Mouse (Mus musculus) forebrain, embryonic 14.5 days (tissue): Measurements from ENCODE around the gene Grm5. TPM values are rescaled to one million over a fixed set of nuclear protein-coding genes. Genes with fewer than 3 reads are reported as not detected.

Source experiments
- ATAC-seq: fragments of 200-750 bp; cut with Nextera tagmentation; 2 replicates; pipeline ENCODE4 v1.8.0; 2017; ENCODE audit warnings: mild to moderate bottlenecking, moderate library complexity
- DNase-seq: peaks from one replicate; pipeline ENCODE4 v3.0.0-alpha.2; 2015; ENCODE audit warnings: low spot score
- H3K27ac ChIP-seq: fragments of 300-500 bp; sonication (generic); 2 replicates; pipeline ENCODE4 v1.5.1; 2014; ENCODE audit warnings: low read depth, mild to moderate bottlenecking, control low read depth, low read length, moderate library complexity
- H3K27me3 ChIP-seq: fragments of 300-500 bp; sonication (generic); replicated peaks from 2 replicates; pipeline ENCODE4 v1.6.1; 2014; ENCODE audit warnings: low read length, control low read depth, mixed read lengths; ENCODE audit not compliant: control insufficient read depth, insufficient read depth
- H3K36me3 ChIP-seq: fragments of 300-500 bp; sonication (generic); 2 replicates; pipeline ENCODE4 v1.6.1; 2014; ENCODE audit warnings: low read length, control low read depth; ENCODE audit not compliant: control insufficient read depth, insufficient read depth
- H3K4me1 ChIP-seq: fragments of 300-500 bp; sonication (generic); 2 replicates; pipeline ENCODE4 v1.6.1; 2014; ENCODE audit warnings: antibody characterized with exemption, low read length, control low read depth; ENCODE audit not compliant: control insufficient read depth, insufficient read depth
- H3K4me2 ChIP-seq: fragments of 300-500 bp; sonication (generic); 2 replicates; pipeline ENCODE4 v1.6.1; 2014; ENCODE audit warnings: mild to moderate bottlenecking, control low read depth, low read length
- H3K4me3 ChIP-seq: fragments of 300-500 bp; sonication (generic); 2 replicates; pipeline ENCODE4 v1.5.1; 2014; ENCODE audit warnings: low read depth, low read length, control low read depth
- H3K9ac ChIP-seq: fragments of 300-500 bp; sonication (generic); 2 replicates; pipeline ENCODE4 v1.6.1; 2014; ENCODE audit warnings: mild to moderate bottlenecking, low read length, control low read depth, moderate library complexity
- H3K9me3 ChIP-seq: fragments of 300-500 bp; sonication (generic); replicated peaks from 2 replicates; pipeline ENCODE4 v1.6.1; 2016; ENCODE audit warnings: low read length, control low read depth, mixed read lengths; ENCODE audit not compliant: control insufficient read depth
- WGBS: fragments of 180-500 bp; shearing (Covaris S2); extraction: QIAGEN DNeasy Blood & Tissue Kit; methylation state at CpG from one replicate; pipeline ENCODE4 v1.1.7; 2014; 5-methylcytosine and 5-hydroxymethylcytosine counted together
- polyA plus RNA-seq: library from polyadenylated mRNA; unstranded; fragments of >200 nt; fragmentation: Nextera tagmentation; extraction: Ambion mirVana; gene quantifications from 2 replicates; pipeline ENCODE4 v1.2.1, GENCODE M21; 2014

Gene Grm5
- 14.3 and 24.2 TPM in 2 replicates for polyA plus RNA-seq

DNA sequence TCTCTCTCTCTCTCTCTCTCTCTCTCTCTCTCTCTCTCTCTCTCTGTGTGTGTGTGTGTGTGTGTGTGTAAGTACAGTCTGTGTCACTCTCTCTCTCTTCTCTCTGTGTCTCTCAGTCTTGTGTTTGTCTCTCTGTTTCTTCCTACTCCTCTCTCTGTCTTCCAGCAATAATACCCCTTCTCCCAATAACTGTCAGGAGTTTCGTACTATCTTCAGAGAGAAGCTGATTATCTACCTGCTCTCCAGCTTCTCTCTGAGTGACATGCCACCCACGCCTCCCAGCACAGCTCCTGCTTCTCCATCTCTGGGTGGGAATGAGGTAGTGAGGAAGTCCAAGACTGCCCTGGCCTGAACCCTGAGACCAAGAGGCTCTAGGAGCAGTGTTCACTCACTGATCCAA is at the start of gene Grm5:
Gene Grm5, plus strand, starts transcription at position 301 of the 400 bp plus-strand sequence.
- peak within 1 kb of the TSS; percentile 64 for H3K9ac ChIP-seq
- no peak for DNase-seq
- WGBS = 9% methylated on average over 2 of the region's 2 CpGs
- peak within 1 kb of the TSS; percentile 60; the same call in 1 of the 2 replicates for H3K27ac ChIP-seq
- H3K36me3 ChIP-seq = no peaks in the 10 kb centered on the region
- no peaks in the 10 kb centered on the region for H3K4me1 ChIP-seq
- no peaks in the 10 kb centered on the region; the same call in 1 of the 2 replicates for H3K27me3 ChIP-seq
- H3K9me3 ChIP-seq = no peaks in the 10 kb centered on the region
- peak within 1 kb of the TSS; percentile 71 for H3K4me2 ChIP-seq
- H3K4me3 ChIP-seq = peak within 1 kb of the TSS; percentile 45
- ATAC-seq = no peak

DNA sequence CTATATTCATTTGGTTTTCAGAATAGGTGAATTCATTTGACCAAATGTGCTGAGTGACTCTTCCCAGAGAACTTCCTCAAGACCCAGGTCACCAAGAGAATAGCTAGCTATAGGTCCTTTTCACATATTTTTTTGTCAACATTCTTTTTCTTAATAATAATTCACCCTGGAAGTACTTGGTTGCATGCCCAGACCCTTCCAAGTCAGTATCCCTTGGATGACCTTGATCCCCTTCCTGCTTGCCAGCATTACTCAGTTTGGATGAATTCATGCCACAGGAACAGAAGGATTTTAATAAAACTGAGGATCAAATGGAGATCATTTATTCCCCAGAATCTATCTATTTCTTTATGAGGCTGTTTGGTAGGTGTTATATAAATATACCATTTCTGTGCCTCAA is 44.9 kb upstream of the Grm5 start:
- no peak overlapping the region for H3K9ac ChIP-seq
- ATAC-seq (no peak), DNase-seq (no peak)
- H3K9me3 ChIP-seq = no peaks in the 10 kb centered on the region
- no peaks in the 10 kb centered on the region for H3K36me3 ChIP-seq
- no peak overlapping the region for H3K4me2 ChIP-seq
- no peak overlapping the region for H3K4me3 ChIP-seq
- H3K27me3 ChIP-seq = no peaks in the 10 kb centered on the region
- H3K4me1 ChIP-seq = no peaks in the 10 kb centered on the region
- H3K27ac ChIP-seq = no peak overlapping the region

DNA sequence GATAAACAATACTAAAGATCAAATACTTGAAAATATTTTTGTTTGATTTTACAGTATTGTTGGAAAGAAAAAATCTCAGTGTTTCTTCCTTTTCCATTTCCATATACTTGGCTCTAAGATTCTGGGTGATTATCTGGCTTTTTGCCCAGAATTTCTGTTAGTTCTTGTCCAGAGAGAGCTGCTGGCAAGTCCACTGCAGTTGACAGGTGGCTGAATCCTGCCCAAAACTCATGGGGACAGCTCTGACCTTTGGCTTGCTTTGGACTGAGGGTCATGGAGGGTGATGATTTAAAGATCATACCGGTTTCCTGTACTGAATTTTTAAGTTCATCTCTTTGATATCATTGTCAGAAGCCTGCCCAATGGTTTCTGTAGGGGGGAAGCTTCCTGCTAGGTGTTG is 18.7 kb upstream of the Grm5 start:
- Histone ChIP-seq H3K9ac (no peak overlapping the region), H3K9me3 (no peaks in the 10 kb centered on the region), H3K27me3 (no peaks in the 10 kb centered on the region), H3K4me1 (no peaks in the 10 kb centered on the region), H3K4me3 (no peak overlapping the region), H3K36me3 (no peaks in the 10 kb centered on the region), H3K27ac (no peak overlapping the region), H3K4me2 (no peak overlapping the region)
- WGBS = 62% methylated on average over 1 of the region's 1 CpGs
- DNase-seq = no peak
- ATAC-seq = no peak

DNA sequence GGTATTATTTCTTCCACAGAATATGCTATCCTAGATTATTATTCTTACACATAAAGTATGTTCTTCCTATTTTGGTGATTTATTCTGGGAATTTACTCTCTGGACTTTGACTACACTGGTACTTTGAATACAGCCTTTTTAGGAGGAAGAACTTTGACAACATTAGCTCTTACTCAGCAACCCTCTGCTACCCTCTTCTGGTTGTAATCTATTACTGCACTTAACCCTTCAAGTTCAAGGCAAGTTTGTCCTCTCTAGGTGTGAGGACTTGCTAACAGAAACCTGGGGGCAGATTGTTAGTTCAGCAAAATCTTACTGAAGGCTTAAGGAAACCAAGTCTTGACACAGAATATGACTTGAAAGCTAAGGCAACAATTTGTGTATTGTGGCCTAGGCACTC is 17.5 kb upstream of the Grm5 start:
- ATAC-seq (no peak; the same call in 1 of the 2 replicates), DNase-seq (peak; percentile 57)
- H3K9me3 ChIP-seq = no peaks in the 10 kb centered on the region
- H3K4me3 ChIP-seq = no peak overlapping the region
- H3K36me3 ChIP-seq = no peaks in the 10 kb centered on the region
- no peak overlapping the region for H3K9ac ChIP-seq
- no peaks in the 10 kb centered on the region for H3K27me3 ChIP-seq
- H3K4me2 ChIP-seq = no peak overlapping the region
- no peak overlapping the region for H3K27ac ChIP-seq
- H3K4me1 ChIP-seq = no peaks in the 10 kb centered on the region

DNA sequence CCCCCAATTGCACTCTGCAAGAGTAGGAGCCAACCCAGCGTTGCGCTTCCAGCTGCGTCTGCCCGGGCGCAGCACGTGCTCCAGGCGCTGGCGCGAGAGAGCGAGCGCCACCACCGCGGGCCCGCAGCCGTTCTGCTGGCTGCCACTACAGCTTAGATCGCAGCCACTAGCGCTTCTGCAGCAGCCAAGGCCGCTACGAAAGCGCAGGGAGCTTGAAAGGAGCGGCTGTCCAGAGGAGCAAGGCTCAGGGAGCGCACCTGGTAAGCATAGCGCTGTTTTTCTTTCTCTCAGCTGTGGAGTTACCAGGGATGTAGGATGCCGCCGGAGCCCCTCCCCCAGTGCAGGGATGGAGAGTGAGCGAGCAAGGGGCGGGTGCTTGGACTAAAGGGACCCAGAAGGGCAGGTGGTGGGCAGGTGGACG is 323 bp downstream of the Grm5 start:
- ATAC-seq = peak; percentile 98

DNA sequence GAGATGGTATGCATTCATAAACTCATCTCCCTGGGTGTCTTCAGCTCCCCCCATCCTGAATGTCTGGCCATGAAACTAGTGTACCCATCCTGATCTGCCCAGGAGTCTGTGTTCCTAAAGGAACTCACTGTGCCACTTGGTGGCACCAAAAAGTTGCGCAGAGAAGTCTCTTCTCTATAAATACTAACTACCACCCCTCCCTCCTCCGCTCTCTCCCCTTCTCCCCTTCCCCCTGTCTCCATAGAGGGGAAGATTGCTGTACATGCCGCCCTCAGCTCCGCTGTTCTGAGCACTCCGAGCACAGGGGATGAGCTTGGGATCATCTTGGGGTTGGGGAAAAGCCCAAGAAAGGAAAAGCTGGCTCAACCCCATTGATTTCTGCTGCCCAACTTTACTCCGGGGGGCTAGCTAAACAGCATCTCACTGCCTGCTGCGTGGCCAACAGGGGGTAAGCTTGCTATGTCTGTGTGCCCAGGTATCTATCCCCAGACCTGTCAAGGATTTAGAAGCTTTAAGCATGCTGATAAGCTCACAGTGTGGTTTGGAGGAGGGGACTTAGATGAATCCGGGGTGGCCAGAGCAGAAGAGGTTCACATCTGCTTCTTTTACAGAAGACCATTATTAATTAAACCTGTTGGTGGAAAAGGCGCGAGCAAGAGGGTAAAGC is 2.4 kb downstream of the Grm5 start:
- peak; percentile 20; the same call in 1 of the 2 replicates for ATAC-seq
- peak overlapping the region; percentile 19 for H3K4me2 ChIP-seq
- H3K9me3 ChIP-seq = no peaks in the 10 kb centered on the region
- H3K36me3 ChIP-seq = no peaks in the 10 kb centered on the region
- H3K4me1 ChIP-seq = no peaks in the 10 kb centered on the region
- no peaks in the 10 kb centered on the region; the same call in 1 of the 2 replicates for H3K27me3 ChIP-seq
- H3K27ac ChIP-seq = no peak overlapping the region
- DNase-seq = peak; percentile 47
- H3K9ac ChIP-seq = 0 out of 2 replicates have a peak overlapping the region, but pooled peaks have one; percentile 8
- WGBS = 8% methylated on average over 10 of the region's 10 CpGs
- peak overlapping the region; percentile 17 for H3K4me3 ChIP-seq

More for the DNA sequence above, 323 bp downstream of the Grm5 start:
- Histone ChIP-seq H3K27ac (peak overlapping the region; percentile 60; the same call in 1 of the 2 replicates), H3K4me2 (peak overlapping the region; percentile 71), H3K9ac (peak overlapping the region; percentile 64), H3K9me3 (no peaks in the 10 kb centered on the region), H3K36me3 (no peaks in the 10 kb centered on the region), H3K27me3 (no peaks in the 10 kb centered on the region; the same call in 1 of the 2 replicates), H3K4me1 (no peaks in the 10 kb centered on the region), H3K4me3 (peak overlapping the region; percentile 45)
- under 1% methylated on average over 28 of the region's 28 CpGs for WGBS
- peak; percentile 76 for DNase-seq

DNA sequence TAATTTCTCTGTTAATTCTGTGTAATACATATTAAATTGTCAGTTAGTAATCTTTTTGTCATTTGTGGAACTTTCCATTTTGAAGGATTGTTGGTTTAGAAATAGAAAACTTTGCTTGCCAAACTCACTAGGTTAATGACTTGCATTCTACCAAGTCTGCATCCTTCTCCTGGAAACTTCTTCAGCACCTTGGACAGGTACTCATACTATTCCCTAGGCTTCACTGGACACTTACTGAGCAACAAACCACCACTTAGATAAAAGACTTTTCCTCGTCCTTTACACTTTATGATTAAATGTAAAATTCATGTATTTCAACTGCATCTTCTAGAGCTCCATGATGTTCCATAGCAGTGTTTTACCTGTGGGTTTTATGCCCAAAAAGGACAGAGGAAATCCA is 4.0 kb downstream of the Grm5 start:
- no peaks in the 10 kb centered on the region for H3K9me3 ChIP-seq
- no peak overlapping the region for H3K4me2 ChIP-seq
- no peaks in the 10 kb centered on the region; the same call in 1 of the 2 replicates for H3K27me3 ChIP-seq
- no peaks in the 10 kb centered on the region for H3K4me1 ChIP-seq
- H3K9ac ChIP-seq = no peak overlapping the region
- ATAC-seq = no peak
- H3K4me3 ChIP-seq = no peak overlapping the region
- 25% methylated on average over 1 of the region's 1 CpGs for WGBS
- no peaks in the 10 kb centered on the region for H3K36me3 ChIP-seq
- H3K27ac ChIP-seq = no peak overlapping the region
- no peak for DNase-seq

DNA sequence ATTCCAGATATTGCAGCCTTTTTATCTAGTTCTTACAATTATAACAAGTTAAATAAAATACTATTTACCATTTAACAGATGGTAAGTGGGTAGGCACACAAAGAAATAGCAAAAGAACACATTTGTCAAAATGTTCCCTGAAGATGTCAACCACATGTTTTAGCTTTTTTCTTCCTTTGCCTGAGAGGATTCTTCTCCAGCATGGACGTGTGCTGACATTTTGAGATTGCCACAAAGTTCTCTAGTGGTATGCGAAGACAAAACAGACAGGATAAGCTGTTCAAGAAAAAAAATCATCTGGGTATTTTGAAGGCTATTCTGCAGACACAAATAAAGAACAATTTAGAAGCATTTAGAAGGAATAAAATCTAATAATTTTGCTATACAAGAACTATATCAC is 42.3 kb downstream of the Grm5 start:
- no peak for DNase-seq
- H3K4me3 ChIP-seq = no peak overlapping the region
- H3K27ac ChIP-seq = no peak overlapping the region
- H3K4me1 ChIP-seq = no peaks in the 10 kb centered on the region
- no peak for ATAC-seq
- no peak overlapping the region for H3K9ac ChIP-seq
- no peak overlapping the region for H3K4me2 ChIP-seq
- H3K9me3 ChIP-seq = no peaks in the 10 kb centered on the region
- 85% methylated on average over 2 of the region's 2 CpGs for WGBS
- H3K36me3 ChIP-seq = no peaks in the 10 kb centered on the region
- H3K27me3 ChIP-seq = no peaks in the 10 kb centered on the region

DNA sequence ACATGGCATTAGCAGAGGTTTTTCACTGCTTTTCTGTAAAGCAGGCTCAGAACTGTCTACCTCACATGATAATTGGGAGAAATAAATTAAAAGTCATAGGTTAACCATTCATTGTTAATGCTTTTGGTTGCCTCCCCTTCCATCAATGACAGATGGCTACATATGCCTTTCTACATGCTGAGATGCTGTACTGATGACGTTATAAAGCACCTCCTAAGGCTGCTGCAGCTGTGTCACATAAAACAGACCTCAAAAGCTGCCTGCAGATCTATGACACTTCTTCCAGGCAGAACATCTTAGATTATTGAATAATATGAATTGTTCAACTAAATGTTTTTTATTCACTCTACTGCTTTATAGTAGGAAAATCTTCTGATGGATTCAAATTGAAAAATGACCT is 51.6 kb downstream of the Grm5 start:
- no peaks in the 10 kb centered on the region for H3K4me1 ChIP-seq
- H3K27me3 ChIP-seq = no peaks in the 10 kb centered on the region
- no peaks in the 10 kb centered on the region for H3K36me3 ChIP-seq
- 43% methylated on average over 1 of the region's 1 CpGs for WGBS
- H3K9me3 ChIP-seq = no peaks in the 10 kb centered on the region
- DNase-seq (peak; percentile 6), ATAC-seq (no peak)
- no peak overlapping the region for H3K9ac ChIP-seq
- no peak overlapping the region for H3K27ac ChIP-seq
- no peak overlapping the region for H3K4me3 ChIP-seq
- H3K4me2 ChIP-seq = no peak overlapping the region
